Mouse (Mus musculus): ENCODE measurements around the gene Slc6a17. TPM values are rescaled to one million over a fixed set of nuclear protein-coding genes. Genes with fewer than 3 reads are reported as not detected.

The Slc6a17 gene
- polyA plus RNA-seq, 1 experiment from 2014 or later: 1.1 TPM

- WGBS: 86% methylated on average over 11 of the region's 11 CpGs
- Histone ChIP-seq H3K27me3 (replicated peaks; ENCODE audit: control insufficient read depth, insufficient read depth, low read length) (no peaks in the 10 kb centered on the region), H3K4me2 (ENCODE audit: low read depth, low read length) (no peak overlapping the region), H3K9ac (ENCODE audit: low read depth, low read length) (no peak overlapping the region), H3K4me1 (ENCODE audit: control insufficient read depth, insufficient read depth, low read length) (no peaks in the 10 kb centered on the region), H3K36me3 (ENCODE audit: control insufficient read depth, insufficient read depth, low read length) (no peaks in the 10 kb centered on the region), H3K27ac (ENCODE audit: low read length) (no peak overlapping the region), H3K9me3 (ENCODE audit: control insufficient read depth, low read length) (no peaks in the 10 kb centered on the region), H3K4me3 (ENCODE audit: low read length) (no peak overlapping the region)
- no peak for ATAC-seq
These were observed 78.5 kb downstream of the Slc6a17 start for GRCm38 (mm10) chr3:107439280-107439679.

DNA sequence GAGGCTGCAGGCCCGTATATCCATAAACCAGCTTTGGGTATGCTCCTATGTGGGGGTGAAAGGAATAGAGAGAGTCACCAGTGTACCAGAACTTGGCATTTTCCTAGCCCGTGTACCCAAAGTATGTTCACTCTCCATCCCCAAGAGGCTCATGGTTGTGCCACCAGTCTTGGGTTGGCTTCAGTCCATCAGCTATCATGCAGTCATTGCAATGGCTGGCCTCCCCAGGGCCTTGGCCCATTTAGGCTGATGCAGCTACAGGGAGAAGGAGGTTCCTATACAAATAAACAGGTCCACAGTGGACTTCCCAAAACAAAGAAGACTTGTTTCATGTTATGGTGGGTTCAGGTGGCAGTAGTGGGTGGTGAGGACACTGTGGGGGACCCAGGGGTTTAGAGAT, 80.2 kb downstream of the Slc6a17 start:
- Histone ChIP-seq H3K4me2 (ENCODE audit: low read depth, low read length) (no peak overlapping the region), H3K27me3 (replicated peaks; ENCODE audit: control insufficient read depth, insufficient read depth, low read length) (no peaks in the 10 kb centered on the region), H3K4me1 (ENCODE audit: control insufficient read depth, insufficient read depth, low read length) (no peaks in the 10 kb centered on the region), H3K9me3 (ENCODE audit: control insufficient read depth, low read length) (no peaks in the 10 kb centered on the region), H3K9ac (ENCODE audit: low read depth, low read length) (no peak overlapping the region), H3K36me3 (ENCODE audit: control insufficient read depth, insufficient read depth, low read length) (no peaks in the 10 kb centered on the region), H3K4me3 (ENCODE audit: low read length) (no peak overlapping the region), H3K27ac (ENCODE audit: low read length) (no peak overlapping the region)
- no peak for ATAC-seq
- WGBS: 93% methylated on average over 2 of the region's 2 CpGs

DNA sequence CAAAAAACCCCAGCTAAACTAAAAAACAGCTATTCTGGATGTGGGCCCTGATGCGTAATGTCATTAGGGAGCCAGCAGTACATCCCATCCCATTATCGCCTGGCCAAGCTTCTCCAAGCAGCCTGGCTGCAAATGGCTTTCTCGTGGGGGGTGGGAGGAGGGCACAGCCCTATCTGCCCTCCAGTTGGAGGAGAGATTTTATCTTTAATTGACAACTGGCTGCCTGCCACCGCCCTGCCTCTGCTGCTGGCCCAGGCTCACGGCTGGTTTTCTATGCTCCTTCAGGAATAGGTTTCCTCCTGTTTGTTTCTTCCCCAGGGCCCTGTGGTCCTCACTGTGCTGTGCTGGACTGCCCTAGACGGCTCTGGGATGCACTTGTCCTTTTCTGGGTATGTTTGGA, 81.4 kb downstream of the Slc6a17 start:
- Histone ChIP-seq H3K9ac (ENCODE audit: low read depth, low read length) (no peak overlapping the region), H3K36me3 (ENCODE audit: control insufficient read depth, insufficient read depth, low read length) (no peaks in the 10 kb centered on the region), H3K27me3 (replicated peaks; ENCODE audit: control insufficient read depth, insufficient read depth, low read length) (no peaks in the 10 kb centered on the region), H3K4me3 (ENCODE audit: low read length) (no peak overlapping the region), H3K4me1 (ENCODE audit: control insufficient read depth, insufficient read depth, low read length) (no peaks in the 10 kb centered on the region), H3K9me3 (ENCODE audit: control insufficient read depth, low read length) (no peaks in the 10 kb centered on the region), H3K4me2 (ENCODE audit: low read depth, low read length) (no peak overlapping the region), H3K27ac (ENCODE audit: low read length) (no peak overlapping the region)
- WGBS: 46% methylated on average over 6 of the region's 6 CpGs
- no peak for ATAC-seq

GRCm38 (mm10) chr3:107433614-107434013, 84.2 kb downstream of the Slc6a17 start:
- H3K4me3 ChIP-seq (ENCODE audit: low read length): no peak overlapping the region
- no peaks in the 10 kb centered on the region for H3K27me3 ChIP-seq (replicated peaks; ENCODE audit: control insufficient read depth, insufficient read depth, low read length)
- H3K9me3 ChIP-seq (ENCODE audit: control insufficient read depth, low read length): no peaks in the 10 kb centered on the region
- WGBS: 51% methylated on average over 9 of the region's 9 CpGs
- H3K36me3 ChIP-seq (ENCODE audit: control insufficient read depth, insufficient read depth, low read length): no peaks in the 10 kb centered on the region
- no peaks in the 10 kb centered on the region for H3K4me1 ChIP-seq (ENCODE audit: control insufficient read depth, insufficient read depth, low read length)
- no peak overlapping the region for H3K4me2 ChIP-seq (ENCODE audit: low read depth, low read length)
- H3K27ac ChIP-seq (ENCODE audit: low read length): no peak overlapping the region
- no peak overlapping the region for H3K9ac ChIP-seq (ENCODE audit: low read depth, low read length)
- no peak for ATAC-seq

GRCm38 (mm10) chr3:107431268-107431667, 86.5 kb downstream of the Slc6a17 start:
- no peak overlapping the region for H3K27ac ChIP-seq (ENCODE audit: low read length)
- no peak overlapping the region for H3K4me3 ChIP-seq (ENCODE audit: low read length)
- no peaks in the 10 kb centered on the region for H3K9me3 ChIP-seq (ENCODE audit: control insufficient read depth, low read length)
- H3K4me2 ChIP-seq (ENCODE audit: low read depth, low read length): no peak overlapping the region
- 21% methylated on average over 1 of the region's 1 CpGs for WGBS
- H3K36me3 ChIP-seq (ENCODE audit: control insufficient read depth, insufficient read depth, low read length): no peaks in the 10 kb centered on the region
- no peaks in the 10 kb centered on the region for H3K4me1 ChIP-seq (ENCODE audit: control insufficient read depth, insufficient read depth, low read length)
- H3K9ac ChIP-seq (ENCODE audit: low read depth, low read length): no peak overlapping the region
- no peaks in the 10 kb centered on the region for H3K27me3 ChIP-seq (replicated peaks; ENCODE audit: control insufficient read depth, insufficient read depth, low read length)
- ATAC-seq: no peak

- Histone ChIP-seq H3K4me3 (ENCODE audit: low read length) (no peak overlapping the region), H3K4me2 (ENCODE audit: low read depth, low read length) (no peak overlapping the region), H3K36me3 (ENCODE audit: control insufficient read depth, insufficient read depth, low read length) (no peaks in the 10 kb centered on the region), H3K27me3 (replicated peaks; ENCODE audit: control insufficient read depth, insufficient read depth, low read length) (no peaks in the 10 kb centered on the region), H3K4me1 (ENCODE audit: control insufficient read depth, insufficient read depth, low read length) (no peaks in the 10 kb centered on the region), H3K27ac (ENCODE audit: low read length) (no peak overlapping the region), H3K9me3 (ENCODE audit: control insufficient read depth, low read length) (no peaks in the 10 kb centered on the region), H3K9ac (ENCODE audit: low read depth, low read length) (no peak overlapping the region)
- 70% methylated on average over 11 of the region's 11 CpGs for WGBS
- no peak for ATAC-seq
These were observed 93.4 kb downstream of the Slc6a17 start for GRCm38 (mm10) chr3:107424258-107425041.

GRCm38 (mm10) chr3:107420156-107420555, 97.7 kb downstream of the Slc6a17 start:
- WGBS: 48% methylated on average over 2 of the region's 2 CpGs
- no peak overlapping the region for H3K4me3 ChIP-seq (ENCODE audit: low read length)

More at GRCm38 (mm10) chr3:107420156-107420555, 97.7 kb downstream of the Slc6a17 start:
- H3K4me2 ChIP-seq (ENCODE audit: low read depth, low read length): no peak overlapping the region
- no peaks in the 10 kb centered on the region for H3K9me3 ChIP-seq (ENCODE audit: control insufficient read depth, low read length)
- H3K4me1 ChIP-seq (ENCODE audit: control insufficient read depth, insufficient read depth, low read length): no peaks in the 10 kb centered on the region
- no peaks in the 10 kb centered on the region for H3K27me3 ChIP-seq (replicated peaks; ENCODE audit: control insufficient read depth, insufficient read depth, low read length)
- ATAC-seq: no peak
- no peaks in the 10 kb centered on the region for H3K36me3 ChIP-seq (ENCODE audit: control insufficient read depth, insufficient read depth, low read length)
- H3K27ac ChIP-seq (ENCODE audit: low read length): no peak overlapping the region
- no peak overlapping the region for H3K9ac ChIP-seq (ENCODE audit: low read depth, low read length)

Other genes with a start within 250 kb of the Slc6a17 start
- 208 and 217 TPM in 2 replicates for gene Lamtor5, start 239.2 kb downstream of the Slc6a17 start, polyA plus RNA-seq (2015; fragmentation: Nextera tagmentation; extraction: Ambion mirVana)
- gene Slc16a4, start 226.8 kb downstream of the Slc6a17 start, polyA plus RNA-seq (2015; fragmentation: Nextera tagmentation; extraction: Ambion mirVana): 1.5 and 1.7 TPM in 2 replicates
- 11.1 and 11.5 TPM in 2 replicates for gene Rbm15, start 184.3 kb downstream of the Slc6a17 start, polyA plus RNA-seq (2015; fragmentation: Nextera tagmentation; extraction: Ambion mirVana)
- gene Kcnc4, start 58.5 kb downstream of the Slc6a17 start, polyA plus RNA-seq (2015; fragmentation: Nextera tagmentation; extraction: Ambion mirVana): 0.05 TPM in 1 of 2 replicates, not detected in the other
- gene Ubl4b, start 37.1 kb upstream of the Slc6a17 start, polyA plus RNA-seq (2015; fragmentation: Nextera tagmentation; extraction: Ambion mirVana): not detected in 2 replicates
- gene Alx3, start 77.0 kb upstream of the Slc6a17 start, polyA plus RNA-seq (2015; fragmentation: Nextera tagmentation; extraction: Ambion mirVana): not detected in 2 replicates
- not detected in 2 replicates for gene Gm10961, start 113.3 kb upstream of the Slc6a17 start, polyA plus RNA-seq (2015; fragmentation: Nextera tagmentation; extraction: Ambion mirVana)
- 29.3 and 31.7 TPM in 2 replicates for gene Strip1, start 113.7 kb upstream of the Slc6a17 start, polyA plus RNA-seq (2015; fragmentation: Nextera tagmentation; extraction: Ambion mirVana)
- gene Ahcyl1, start 178.5 kb upstream of the Slc6a17 start, polyA plus RNA-seq (2015; fragmentation: Nextera tagmentation; extraction: Ambion mirVana): 43.6 and 63.5 TPM in 2 replicates
- gene Csf1, start 242.5 kb upstream of the Slc6a17 start, polyA plus RNA-seq (2015; fragmentation: Nextera tagmentation; extraction: Ambion mirVana): 11.8 and 13.9 TPM in 2 replicates

Data from intestine, embryonic 16.5 days (tissue).